Mouse (Mus musculus) heart, postnatal 0 days (tissue): ENCODE measurements at regions not wholly inside any gene's neighbourhood (a gene's known extent, or its start where the extent isn't known, plus 50 kb on each side); places are given as distances from the start of the nearest gene placed in this dataset.

Experiments used
- ATAC-seq: fragments of 200-750 bp; cut with Nextera tagmentation; 2 replicates; pipeline ENCODE4 v1.8.0; 2017; ENCODE audit warnings: low read depth, moderate number of reproducible peaks, moderate library complexity; ENCODE audit not compliant: insufficient read depth
- DNase-seq: peaks from one replicate; pipeline ENCODE4 v3.0.0-alpha.2; 2016; ENCODE audit warnings: low spot score
- H3K27ac ChIP-seq: fragments of 300-500 bp; sonication (generic); 2 replicates; pipeline ENCODE4 v1.5.1; 2014; ENCODE audit warnings: low read depth, mild to moderate bottlenecking
- H3K27me3 ChIP-seq: fragments of 300-500 bp; sonication (generic); 2 replicates; pipeline ENCODE4 v1.6.1; 2014; ENCODE audit warnings: low read length, mixed read lengths; ENCODE audit not compliant: control insufficient read depth, insufficient read depth
- H3K36me3 ChIP-seq: fragments of 300-500 bp; sonication (generic); replicated peaks from 2 replicates; pipeline ENCODE4 v1.6.1; 2014; ENCODE audit warnings: low read length, mixed read lengths; ENCODE audit not compliant: control insufficient read depth, insufficient read depth
- H3K4me1 ChIP-seq: fragments of 300-500 bp; sonication (generic); 2 replicates; pipeline ENCODE4 v1.6.1; 2014; ENCODE audit warnings: antibody characterized with exemption; ENCODE audit not compliant: control insufficient read depth, insufficient read depth
- H3K4me2 ChIP-seq: fragments of 300-500 bp; sonication (generic); 2 replicates; pipeline ENCODE4 v1.6.1; 2014; ENCODE audit warnings: low read depth, mild to moderate bottlenecking, low read length, moderate library complexity
- H3K4me3 ChIP-seq: fragments of 300-500 bp; sonication (generic); 2 replicates; pipeline ENCODE4 v1.5.1; 2014; ENCODE audit warnings: low read depth, low read length
- H3K9ac ChIP-seq: fragments of 300-500 bp; sonication (generic); replicated peaks from 2 replicates; pipeline ENCODE4 v1.6.1; 2014; ENCODE audit warnings: low read depth, low read length, mixed read lengths
- H3K9me3 ChIP-seq: fragments of 300-500 bp; sonication (generic); replicated peaks from 2 replicates; pipeline ENCODE4 v1.6.1; 2016; ENCODE audit warnings: low read length; ENCODE audit not compliant: control insufficient read depth
- CTCF ChIP-seq: IDR thresholded peaks from 2 replicates; pipeline ENCODE4 v1.5.1; 2016; ENCODE audit warnings: antibody characterized with exemption, control low read depth, low read depth
- EP300 ChIP-seq: IDR thresholded peaks from 2 replicates; pipeline ENCODE4 v1.6.1; 2016; ENCODE audit warnings: antibody characterized with exemption, low read depth
- WGBS: fragments of 180-500 bp; shearing (Covaris S2); extraction: QIAGEN DNeasy Blood & Tissue Kit; methylation state at CpG from one replicate; pipeline ENCODE4 v1.1.7; 2014; 5-methylcytosine and 5-hydroxymethylcytosine counted together

DNA sequence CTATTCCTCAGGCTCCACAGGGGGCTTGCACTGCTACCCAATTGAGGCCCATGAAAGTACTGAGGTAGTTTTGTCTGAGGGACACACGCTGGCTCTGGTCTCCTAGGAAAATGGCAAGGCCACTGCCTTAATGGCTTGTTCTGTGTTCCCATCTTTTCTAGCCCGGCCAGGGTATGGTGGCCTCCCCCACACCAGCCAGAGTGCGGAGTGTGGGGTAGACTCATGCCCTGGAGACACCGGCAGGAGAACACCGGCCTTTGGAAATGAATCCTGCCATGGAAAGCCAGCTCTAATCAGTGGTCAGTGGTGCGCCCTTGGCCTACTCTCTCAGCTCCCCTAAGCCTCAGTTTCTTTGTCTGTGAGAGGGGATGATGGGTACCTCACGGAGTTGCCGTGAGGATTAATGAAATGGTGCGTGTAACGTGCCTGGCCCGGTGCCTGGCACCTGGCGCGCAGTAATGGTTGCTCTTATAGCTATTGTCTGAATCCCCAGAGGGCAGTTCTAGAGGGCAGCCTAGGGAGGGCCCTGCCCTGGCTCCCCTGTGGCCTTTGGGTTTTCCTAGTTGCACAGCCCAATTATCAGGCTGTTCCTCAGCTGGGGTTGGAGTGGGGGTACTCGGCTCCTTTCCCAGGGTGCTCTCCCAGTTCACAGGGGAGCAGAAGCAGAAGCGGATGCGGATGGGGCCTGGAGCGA is 62.4 kb upstream of the Pitx1 start:
- Histone ChIP-seq H3K27me3 (no peaks in the 10 kb centered on the region), H3K4me1 (no peaks in the 10 kb centered on the region), H3K27ac (no peak overlapping the region), H3K9me3 (no peaks in the 10 kb centered on the region), H3K9ac (no peak overlapping the region), H3K4me2 (no peak overlapping the region), H3K36me3 (no peaks in the 10 kb centered on the region), H3K4me3 (no peak overlapping the region)
- WGBS, result 82% methylated on average over 17 of the region's 17 CpGs
- no peak for TF ChIP-seq CTCF
- no peak for TF ChIP-seq EP300
- ATAC-seq (no peak), DNase-seq (no peak)

GRCm38 (mm10) chr13:55895505-55895904 is 59.5 kb upstream of the Pitx1 start:
- H3K4me2 ChIP-seq, result no peak overlapping the region
- H3K9me3 ChIP-seq, result no peaks in the 10 kb centered on the region
- H3K27ac ChIP-seq, result no peak overlapping the region
- no peak for DNase-seq
- no peak overlapping the region for H3K9ac ChIP-seq
- H3K4me1 ChIP-seq, result no peaks in the 10 kb centered on the region
- WGBS, result 68% methylated on average over 5 of the region's 5 CpGs
- H3K27me3 ChIP-seq, result no peaks in the 10 kb centered on the region
- no peak overlapping the region for H3K4me3 ChIP-seq
- no peaks in the 10 kb centered on the region for H3K36me3 ChIP-seq
- ATAC-seq, result no peak
- TF ChIP-seq EP300 (no peak), CTCF (no peak)

- TF ChIP-seq EP300 (no peak), CTCF (no peak)
- H3K27ac ChIP-seq, result no peak overlapping the region
- no peak overlapping the region for H3K9ac ChIP-seq
- no peak for DNase-seq
- H3K4me2 ChIP-seq, result no peak overlapping the region
- ATAC-seq, result no peak
- H3K4me3 ChIP-seq, result no peak overlapping the region
- WGBS, result 73% methylated on average over 25 of the region's 25 CpGs
- no peaks in the 10 kb centered on the region for H3K27me3 ChIP-seq
- no peaks in the 10 kb centered on the region for H3K4me1 ChIP-seq
- H3K9me3 ChIP-seq, result no peaks in the 10 kb centered on the region
- no peaks in the 10 kb centered on the region for H3K36me3 ChIP-seq
Observed at GRCm38 (mm10) chr13:55893154-55894018, 57.4 kb upstream of the Pitx1 start.

DNA sequence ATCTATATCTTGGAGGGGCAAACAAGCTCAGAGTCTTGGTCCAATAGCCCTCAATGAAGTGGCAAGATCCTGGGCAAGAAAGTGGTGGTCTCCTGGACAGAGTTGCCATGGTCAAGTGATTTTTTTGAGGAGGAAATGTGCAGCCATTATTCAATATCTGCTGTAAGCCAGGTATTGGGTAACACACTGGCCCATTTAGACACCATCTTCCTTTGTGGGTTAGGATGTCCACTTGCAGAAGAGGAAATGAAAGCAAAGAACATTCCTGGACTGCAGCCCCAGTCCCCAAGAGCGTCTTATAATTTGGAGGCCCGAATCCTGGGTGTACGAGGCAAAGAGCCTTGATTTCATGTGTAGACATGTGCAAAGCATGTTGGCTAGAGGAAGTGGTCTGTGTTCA is 56.3 kb upstream of the Pitx1 start:
- no peaks in the 10 kb centered on the region for H3K36me3 ChIP-seq
- no peak overlapping the region for H3K4me3 ChIP-seq
- no peak overlapping the region for H3K9ac ChIP-seq
- H3K4me1 ChIP-seq, result no peaks in the 10 kb centered on the region
- ATAC-seq (no peak), DNase-seq (no peak)
- no peaks in the 10 kb centered on the region for H3K27me3 ChIP-seq
- TF ChIP-seq CTCF (no peak), EP300 (no peak)
- H3K9me3 ChIP-seq, result no peaks in the 10 kb centered on the region
- H3K27ac ChIP-seq, result no peak overlapping the region
- no peak overlapping the region for H3K4me2 ChIP-seq
- WGBS, result 90% methylated on average over 3 of the region's 3 CpGs

DNA sequence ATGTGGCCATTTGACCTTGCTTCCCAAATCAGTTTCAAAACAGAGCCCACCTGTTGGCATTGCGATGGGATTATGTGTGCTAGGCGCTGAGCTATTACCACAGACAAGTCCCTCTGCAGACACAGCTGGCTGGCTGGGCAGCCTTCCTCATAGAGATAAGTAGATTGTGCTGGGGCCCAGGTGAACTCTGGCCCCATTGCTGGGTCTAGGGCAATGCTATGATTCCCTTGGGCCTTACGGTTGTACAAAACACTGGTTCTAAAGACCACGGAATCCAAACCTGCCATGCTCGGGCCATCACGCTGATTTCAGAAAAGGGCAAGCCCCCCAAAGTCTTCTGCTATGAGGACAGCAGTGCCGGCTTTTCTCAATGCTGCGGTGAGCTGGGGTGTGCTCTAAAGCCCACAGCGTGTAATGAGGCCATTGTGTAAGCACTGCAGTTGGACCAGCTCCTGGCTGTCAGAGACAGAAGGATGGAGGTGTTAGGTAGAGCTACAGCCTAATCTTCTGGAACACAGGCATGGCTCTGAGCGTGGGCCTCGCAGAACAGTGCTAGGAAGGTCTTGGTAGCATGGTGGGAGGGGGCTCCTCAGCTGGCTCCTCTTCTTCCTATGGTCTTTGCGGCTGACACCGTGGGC is 51.2 kb upstream of the Pitx1 start:
- Histone ChIP-seq H3K36me3 (no peaks in the 10 kb centered on the region), H3K4me2 (no peak overlapping the region), H3K27me3 (no peaks in the 10 kb centered on the region), H3K9me3 (no peaks in the 10 kb centered on the region), H3K9ac (no peak overlapping the region), H3K4me1 (no peaks in the 10 kb centered on the region), H3K4me3 (no peak overlapping the region), H3K27ac (no peak overlapping the region)
- DNase-seq, result no peak
- ATAC-seq, result no peak
- WGBS, result 82% methylated on average over 13 of the region's 13 CpGs
- no peak for TF ChIP-seq EP300
- no peak for TF ChIP-seq CTCF
